ENCODE assay signal across 27 mouse cellular contexts in genomic region chr9:60384751-60385150, GRCm38 (mm10).
DNase-seq lines count a peak whose midpoint lies in the region; ATAC-seq and TF ChIP-seq lines count a peak whose summit lies in the region.
"Had no signal": no experiment of that assay in that cellular context is flagged by ENCODE, and none has a peak within 500 bp of the region (broad histone marks: within the 10 kb centered on the region; RNA-seq: fewer than 3 reads in every experiment).

No protein-coding gene starts in this region.

- no peaks in the 10 kb centered on the region for H3K9me3 ChIP-seq in kidney, postnatal 0 days (replicated peaks; ENCODE audit: low read length)
- H3K9me3 ChIP-seq: embryonic facial prominence, embryonic 12.5 days; embryonic facial prominence, embryonic 15.5 days; heart, embryonic 10.5 days; heart, embryonic 13.5 days; hindbrain, embryonic 13.5 days; intestine, embryonic 15.5 days had no signal

- TF ChIP-seq CTCF in kidney, postnatal 0 days (IDR thresholded peaks at IDR 0.05; ENCODE audit: low read depth): no peak

- no peak overlapping the region for H3K27ac ChIP-seq in kidney, postnatal 0 days
- H3K27ac ChIP-seq: embryonic facial prominence, embryonic 12.5 days; embryonic facial prominence, embryonic 15.5 days; gastrocnemius, adult 2 months; heart, adult 2 months; heart, embryonic 10.5 days; heart, embryonic 13.5 days; hindbrain, embryonic 13.5 days; intestine, embryonic 15.5 days had no signal

- whole genome bisulfite sequencing in kidney, postnatal 0 days: 37% methylated on average over 6 of the region's 6 CpGs

- no peak overlapping the region for H3K4me3 ChIP-seq in kidney, postnatal 0 days (replicated peaks; ENCODE audit: low read depth, low read length)
- H3K4me3 ChIP-seq: embryonic facial prominence, embryonic 12.5 days; embryonic facial prominence, embryonic 15.5 days; gastrocnemius, adult 2 months; heart, adult 2 months; heart, embryonic 10.5 days; heart, embryonic 13.5 days; hindbrain, embryonic 13.5 days; intestine, embryonic 15.5 days had no signal

- H3K36me3 ChIP-seq in kidney, postnatal 0 days (ENCODE audit: insufficient read depth, low read length): no peaks in the 10 kb centered on the region
- H3K36me3 ChIP-seq: embryonic facial prominence, embryonic 12.5 days; embryonic facial prominence, embryonic 15.5 days; heart, embryonic 10.5 days; heart, embryonic 13.5 days; hindbrain, embryonic 13.5 days; intestine, embryonic 15.5 days had no signal

- no peak overlapping the region for H3K9ac ChIP-seq in kidney, postnatal 0 days (ENCODE audit: low read depth, low read length)
- H3K9ac ChIP-seq: embryonic facial prominence, embryonic 12.5 days; embryonic facial prominence, embryonic 15.5 days; forebrain, postnatal 0 days; heart, embryonic 13.5 days; hindbrain, embryonic 13.5 days; intestine, embryonic 15.5 days had no signal

- no peaks in the 10 kb centered on the region for H3K27me3 ChIP-seq in kidney, postnatal 0 days (ENCODE audit: insufficient read depth, low read length)
- H3K27me3 ChIP-seq: embryonic facial prominence, embryonic 12.5 days; embryonic facial prominence, embryonic 15.5 days; heart, embryonic 13.5 days; hindbrain, embryonic 13.5 days; intestine, embryonic 15.5 days had no signal

- ATAC-seq in kidney, postnatal 0 days (replicated peaks; ENCODE audit: low FRiP score, low read depth): no peak
- ATAC-seq: CD4-positive, CD25-positive, alpha-beta regulatory T cell, adult 4 months; forebrain, embryonic 14.5 days; forebrain, postnatal 0 days; hindbrain, embryonic 16.5 days; intestine, embryonic 15.5 days had no signal

- H3K4me1 ChIP-seq in kidney, postnatal 0 days (replicated peaks; ENCODE audit: insufficient read depth, low read length): no peaks in the 10 kb centered on the region
- H3K4me1 ChIP-seq: heart, embryonic 13.5 days had no signal

- H3K4me2 ChIP-seq in kidney, postnatal 0 days (ENCODE audit: low read length): no peak overlapping the region
- H3K4me2 ChIP-seq: embryonic facial prominence, embryonic 12.5 days; embryonic facial prominence, embryonic 15.5 days; heart, embryonic 13.5 days; hindbrain, embryonic 13.5 days; intestine, embryonic 15.5 days had no signal

- peak; percentile 70 for DNase-seq in kidney, postnatal 0 days (ENCODE audit: low spot score)
- DNase-seq in kidney, postnatal 4 days: no peak
- peak; percentile 73 for DNase-seq in embryo, embryonic 10 days (ENCODE audit: low spot score)
- DNase-seq in embryo, embryonic 11 days: peak; percentile 44
- DNase-seq in right cerebral cortex, postnatal 25 days: no peak
- DNase-seq in gastrocnemius, postnatal 10 days: no peak
- DNase-seq: adrenal gland, adult 8-10 months; adrenal gland, postnatal 25 days; cerebellum, adult 11-12 months; cerebellum, adult 8-10 months; cerebellum, postnatal 10 days; cerebellum, postnatal 36 days; forebrain, postnatal 0 days; gastrocnemius, adult 2 months; gastrocnemius, postnatal 36 days; heart, adult 2 months; heart, postnatal 14 days; heart, postnatal 4 days had no signal

Comparison
In these comparisons a context has a peak if more than half of its experiments do, and no peak if none do; other contexts are left out.
1. DNase-seq: peak in kidney, postnatal 0 days (single experiment), embryo, embryonic 10 days (single experiment) and embryo, embryonic 11 days (single experiment); none in kidney, postnatal 4 days (0 of 2), right cerebral cortex, postnatal 25 days (single experiment) and gastrocnemius, postnatal 10 days (single experiment).